Mouse (Mus musculus) spleen, adult 2 months (tissue): ENCODE data around the gene Itgam. TPM values are rescaled to one million over a fixed set of nuclear protein-coding genes. Genes with fewer than 3 reads are reported as not detected.

Experiments used
- DNase-seq, 2 experiments: peaks; one replicate each; pipeline versions ENCODE4 v3.0.0 to v3.0.0-alpha.2; 2012 to 2021; ENCODE audit warnings: low spot score in 2 of 2, low read depth in 1 of 2
- H3K27ac ChIP-seq: fragments of 200-500 bp; 2 replicates; pipeline ENCODE4 v1.5.1; 2012; ENCODE audit warnings: low read length, inconsistent platforms; ENCODE audit not compliant: insufficient read depth
- H3K27me3 ChIP-seq: fragments of 200-500 bp; 2 replicates; pipeline ENCODE4 v1.6.1; 2012; ENCODE audit warnings: mild to moderate bottlenecking, moderate library complexity, low read length, inconsistent platforms; ENCODE audit not compliant: control insufficient read depth, insufficient read depth
- H3K36me3 ChIP-seq: fragments of 200-500 bp; 2 replicates; pipeline ENCODE4 v1.6.1; 2012; ENCODE audit warnings: mild to moderate bottlenecking, low read length, inconsistent platforms; ENCODE audit not compliant: control insufficient read depth, insufficient read depth
- H3K4me1 ChIP-seq: fragments of 200-500 bp; 2 replicates; pipeline ENCODE4 v1.6.1; 2011; ENCODE audit warnings: inconsistent platforms; ENCODE audit not compliant: control insufficient read depth, insufficient read depth, insufficient read length
- H3K4me3 ChIP-seq: fragments of 200-500 bp; 2 replicates; pipeline ENCODE4 v1.5.1; 2011; ENCODE audit warnings: mild to moderate bottlenecking, inconsistent platforms; ENCODE audit not compliant: insufficient read depth, insufficient read length; ENCODE audit errors: extremely low read depth
- CTCF ChIP-seq: fragments of 200-500 bp; IDR thresholded peaks from 2 replicates; pipeline ENCODE4 v1.5.1; 2011; ENCODE audit warnings: mild to moderate bottlenecking, inconsistent platforms; ENCODE audit not compliant: insufficient read depth, insufficient read length, insufficient replicate concordance; ENCODE audit errors: extremely low read depth
- POLR2A ChIP-seq: fragments of 200-500 bp; IDR thresholded peaks from 2 replicates; pipeline ENCODE4 v1.6.1; 2011; ENCODE audit warnings: low read depth, low read length, inconsistent platforms
- WGBS: fragments of 180-500 bp; shearing (Covaris S2); methylation state at CpG from one replicate; pipeline ENCODE4 v1.1.7; 2018; 5-methylcytosine and 5-hydroxymethylcytosine counted together
- polyA plus RNA-seq: library from polyadenylated mRNA; depleted of rRNA; stranded (reverse); fragments of >200 nt; gene quantifications from 2 replicates; pipeline ENCODE4 v1.2.3, GENCODE M21; 2012

The Itgam gene
- polyA plus RNA-seq, 1 experiment = 11.1 TPM

- Histone ChIP-seq H3K27me3 (no peaks in the 10 kb centered on the region), H3K36me3 (no peaks in the 10 kb centered on the region), H3K4me1 (peaks cover 3% of the 10 kb centered on the region; the same call in 1 of the 2 replicates), H3K27ac (no peak overlapping the region), H3K4me3 (no peak overlapping the region)
- no peak for TF ChIP-seq POLR2A
- TF ChIP-seq CTCF = 0 out of 2 replicates have a peak, but pooled peaks have one; percentile 29
- 45% methylated on average over 4 of the region's 4 CpGs for WGBS
- DNase-seq = peak in 1 of 2 experiments; percentile 24
Observed at GRCm38 (mm10) chr7:128105246-128105645, 42.8 kb downstream of the Itgam start.

- 80% methylated on average over 7 of the region's 7 CpGs for WGBS
- H3K36me3 ChIP-seq = no peaks in the 10 kb centered on the region
- H3K27me3 ChIP-seq = no peaks in the 10 kb centered on the region
- no peak for TF ChIP-seq CTCF
- TF ChIP-seq POLR2A = no peak
- no peak overlapping the region for H3K27ac ChIP-seq
- no peak overlapping the region for H3K4me3 ChIP-seq
- no peak for DNase-seq
- peaks cover 3% of the 10 kb centered on the region; the same call in 1 of the 2 replicates for H3K4me1 ChIP-seq
Observed at GRCm38 (mm10) chr7:128107462-128107861, 45.0 kb downstream of the Itgam start.

GRCm38 (mm10) chr7:128110314-128110713, 47.9 kb downstream of the Itgam start:
- DNase-seq = no peak
- H3K27me3 ChIP-seq = no peaks in the 10 kb centered on the region
- H3K27ac ChIP-seq = no peak overlapping the region
- no peak overlapping the region for H3K4me3 ChIP-seq
- no peaks in the 10 kb centered on the region for H3K36me3 ChIP-seq
- TF ChIP-seq CTCF (no peak), POLR2A (no peak)
- WGBS = 46% methylated on average over 2 of the region's 2 CpGs
- H3K4me1 ChIP-seq = peaks cover 9% of the 10 kb centered on the region

GRCm38 (mm10) chr7:128112131-128112530, 49.7 kb downstream of the Itgam start:
- TF ChIP-seq CTCF (no peak), POLR2A (no peak)
- no peak for DNase-seq
- no peaks in the 10 kb centered on the region for H3K27me3 ChIP-seq
- H3K4me3 ChIP-seq = no peak overlapping the region
- H3K27ac ChIP-seq = no peak overlapping the region
- no peaks in the 10 kb centered on the region for H3K36me3 ChIP-seq
- peaks cover 5% of the 10 kb centered on the region for H3K4me1 ChIP-seq
- 94% methylated on average over 11 of the region's 11 CpGs for WGBS

DNA sequence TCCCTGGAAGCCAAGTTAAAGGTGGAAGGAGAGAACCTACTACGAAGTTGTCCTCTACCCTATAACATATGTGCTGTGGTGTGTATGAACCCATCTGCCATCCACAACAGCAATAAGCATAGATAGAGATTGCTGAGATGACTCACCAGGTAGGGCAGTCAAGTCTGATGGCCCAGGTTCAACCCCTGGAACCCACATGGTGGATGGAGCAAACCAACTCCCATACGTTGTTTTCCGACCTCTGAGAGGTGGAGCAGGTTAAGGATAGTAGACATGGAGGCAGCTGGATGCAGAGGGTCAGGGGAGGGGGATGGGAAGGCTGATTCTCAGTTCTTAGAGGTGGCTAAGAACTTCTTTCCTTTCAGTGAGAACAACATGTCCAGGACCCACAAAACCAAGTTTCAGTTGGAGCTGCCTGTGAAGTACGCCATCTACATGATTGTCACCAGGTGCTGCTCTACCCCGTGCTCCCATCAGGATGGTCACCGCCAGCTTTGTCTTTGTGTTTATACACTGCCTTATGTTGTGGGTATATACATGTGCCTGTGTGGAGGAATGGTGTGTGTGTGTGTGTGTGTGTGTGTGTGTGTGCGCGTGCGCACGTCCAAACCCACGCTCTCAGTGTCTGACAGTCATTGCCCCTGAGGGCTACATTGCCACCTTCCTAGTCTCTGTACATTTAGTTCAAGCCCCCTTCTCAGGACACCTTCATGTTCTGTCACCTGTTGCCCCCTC, 52.1 kb downstream of the Itgam start:
- Histone ChIP-seq H3K27ac (no peak overlapping the region), H3K36me3 (no peaks in the 10 kb centered on the region), H3K27me3 (no peaks in the 10 kb centered on the region), H3K4me3 (no peak overlapping the region), H3K4me1 (peaks cover 7% of the 10 kb centered on the region)
- WGBS = 91% methylated on average over 11 of the region's 11 CpGs
- TF ChIP-seq CTCF (no peak), POLR2A (no peak)
- no peak for DNase-seq

- Histone ChIP-seq H3K27ac (no peak overlapping the region), H3K27me3 (no peaks in the 10 kb centered on the region), H3K4me3 (no peak overlapping the region), H3K4me1 (peaks cover 7% of the 10 kb centered on the region), H3K36me3 (no peaks in the 10 kb centered on the region)
- peak in 1 of 2 experiments; percentile 19 for DNase-seq
- no peak for TF ChIP-seq POLR2A
- 52% methylated on average over 5 of the region's 5 CpGs for WGBS
Observed at GRCm38 (mm10) chr7:128115211-128115958, 52.9 kb downstream of the Itgam start.

- H3K4me1 ChIP-seq = peaks cover 7% of the 10 kb centered on the region
- WGBS = 93% methylated on average over 5 of the region's 5 CpGs
- no peaks in the 10 kb centered on the region for H3K36me3 ChIP-seq
- DNase-seq = no peak
- no peaks in the 10 kb centered on the region for H3K27me3 ChIP-seq
- no peak for TF ChIP-seq CTCF
- no peak for TF ChIP-seq POLR2A
- no peak overlapping the region for H3K27ac ChIP-seq
- H3K4me3 ChIP-seq = no peak overlapping the region
Observed at GRCm38 (mm10) chr7:128116396-128116795, 54.0 kb downstream of the Itgam start.
